Mouse (Mus musculus) mature B cell (primary cell): Measurements from ENCODE around the gene Fam229a.
"Not testable (repeated sequence)": the region's sequence is repeated elsewhere in the genome, so short reads cannot be mapped to it uniquely, and the experiment has no call there.

Experiments
- in situ Hi-C: fragments of 300-500 bp; cut with MboI; formaldehyde crosslinking; loops from 2 replicates; pipeline ENCODE4 v1.14.3; 2019

Fam229a gene

GRCm38 (mm10) chr4:129490972-129491880, at the start of gene Fam229a, which contains the start of gene Tssk3:
TSS of gene Fam229a (plus strand) at chr4:129491190.
TSS of gene Tssk3 (minus strand) at chr4:129491022.
- in situ Hi-C loops: no loop called here

GRCm38 (mm10) chr4:129447360-129447759, 43.6 kb upstream of the Fam229a start:
- in situ Hi-C loops: no loop called here

- in situ Hi-C loops: no loop called here
These were observed 43.0 kb upstream of the Fam229a start for GRCm38 (mm10) chr4:129447778-129448563.

- in situ Hi-C loops: no loop called here
These were observed 42.3 kb upstream of the Fam229a start for GRCm38 (mm10) chr4:129448713-129449112.

GRCm38 (mm10) chr4:129450851-129451250, 40.1 kb upstream of the Fam229a start:
- in situ Hi-C loops: loop anchor here (5.0 kb wide), 1 partner anchor 109 kb away; no protein-coding TSS in a partner anchor

- in situ Hi-C loops: loop anchor here (5.0 kb wide), 1 partner anchor 109 kb away; no protein-coding TSS in a partner anchor
These were observed 39.4 kb upstream of the Fam229a start for GRCm38 (mm10) chr4:129451471-129452169.

- in situ Hi-C loops: no loop called here
These were observed 35.7 kb upstream of the Fam229a start for GRCm38 (mm10) chr4:129455265-129455664.

GRCm38 (mm10) chr4:129456126-129456525, 34.9 kb upstream of the Fam229a start:
- in situ Hi-C loops: no loop called here

GRCm38 (mm10) chr4:129457311-129457710, 33.7 kb upstream of the Fam229a start:
- in situ Hi-C loops: not testable (repeated sequence)

GRCm38 (mm10) chr4:129459726-129460125, 31.3 kb upstream of the Fam229a start:
- in situ Hi-C loops: no loop called here

GRCm38 (mm10) chr4:129460827-129461182, 30.2 kb upstream of the Fam229a start:
- in situ Hi-C loops: no loop called here

GRCm38 (mm10) chr4:129461183-129461960, 29.6 kb upstream of the Fam229a start, which contains the start of gene Bsdc1:
TSS of gene Bsdc1 (plus strand) at chr4:129461581.
- in situ Hi-C loops: no loop called here

GRCm38 (mm10) chr4:129462118-129462517, 28.9 kb upstream of the Fam229a start:
- in situ Hi-C loops: no loop called here

- in situ Hi-C loops: no loop called here
These were observed 27.6 kb upstream of the Fam229a start for GRCm38 (mm10) chr4:129463097-129464059.

GRCm38 (mm10) chr4:129464286-129464815, 26.6 kb upstream of the Fam229a start:
- in situ Hi-C loops: no loop called here

- in situ Hi-C loops: no loop called here
These were observed 14.9 kb upstream of the Fam229a start for GRCm38 (mm10) chr4:129476047-129476446.

- in situ Hi-C loops: no loop called here
These were observed 11.1 kb upstream of the Fam229a start for GRCm38 (mm10) chr4:129479863-129480262.

GRCm38 (mm10) chr4:129481090-129481489, 9.9 kb upstream of the Fam229a start:
- in situ Hi-C loops: no loop called here

GRCm38 (mm10) chr4:129494681-129495080, 3.7 kb downstream of the Fam229a start:
- in situ Hi-C loops: no loop called here
